Mouse (Mus musculus) midbrain, embryonic 16.5 days (tissue): ENCODE data around the gene Naa40. TPM values are rescaled to one million over a fixed set of nuclear protein-coding genes. Genes with fewer than 3 reads are reported as not detected.

Experiments used
- ATAC-seq: fragments of 200-750 bp; cut with Nextera tagmentation; 2 replicates; pipeline ENCODE4 v1.8.0; 2017; ENCODE audit warnings: moderate TSS enrichment
- H3K27ac ChIP-seq: fragments of 300-500 bp; sonication (generic); 2 replicates; pipeline ENCODE4 v1.5.1; 2014; ENCODE audit warnings: mild to moderate bottlenecking, low read length, mixed read lengths
- H3K27me3 ChIP-seq: fragments of 300-500 bp; sonication (generic); 2 replicates; pipeline ENCODE4 v1.6.1; 2014; ENCODE audit warnings: low read depth, low read length, mixed read lengths; ENCODE audit not compliant: control insufficient read depth, insufficient read depth
- H3K36me3 ChIP-seq: fragments of 300-500 bp; sonication (generic); 2 replicates; pipeline ENCODE4 v1.6.1; 2014; ENCODE audit warnings: mild to moderate bottlenecking, low read length, moderate library complexity, mixed read lengths; ENCODE audit not compliant: control insufficient read depth, insufficient read depth
- H3K4me1 ChIP-seq: fragments of 300-500 bp; sonication (generic); 2 replicates; pipeline ENCODE4 v1.6.1; 2014; ENCODE audit warnings: mild to moderate bottlenecking, low read length, mixed read lengths; ENCODE audit not compliant: control insufficient read depth, insufficient read depth
- H3K4me2 ChIP-seq: fragments of 300-500 bp; sonication (generic); 2 replicates; pipeline ENCODE4 v1.6.1; 2014; ENCODE audit warnings: mild to moderate bottlenecking, low read length, mixed read lengths
- H3K4me3 ChIP-seq: fragments of 300-500 bp; sonication (generic); 2 replicates; pipeline ENCODE4 v1.5.1; 2014; ENCODE audit warnings: low read depth, mild to moderate bottlenecking, low read length, moderate library complexity, mixed read lengths
- H3K9ac ChIP-seq: fragments of 300-500 bp; sonication (generic); 2 replicates; pipeline ENCODE4 v1.6.1; 2014; ENCODE audit warnings: low read depth, low read length, mixed read lengths
- H3K9me3 ChIP-seq: fragments of 300-500 bp; sonication (generic); replicated peaks from 2 replicates; pipeline ENCODE4 v1.6.1; 2014; ENCODE audit warnings: mild to moderate bottlenecking, low read length, mixed read lengths; ENCODE audit not compliant: control insufficient read depth, poor library complexity, severe bottlenecking
- WGBS: fragments of 180-500 bp; shearing (Covaris S2); extraction: QIAGEN DNeasy Blood & Tissue Kit; methylation state at CpG from one replicate; pipeline ENCODE4 v1.1.7; 2014; 5-methylcytosine and 5-hydroxymethylcytosine counted together
- polyA plus RNA-seq: library from polyadenylated mRNA; unstranded; fragments of >200 nt; fragmentation: Nextera tagmentation; extraction: Ambion mirVana; gene quantifications from 2 replicates; pipeline ENCODE4 v1.2.1, GENCODE M21; 2015

The Naa40 gene
- polyA plus RNA-seq, 1 experiment from 2014 or later, result 69.6 TPM

GRCm38 (mm10) chr19:7205753-7206736 lies 34.9 kb downstream of the Naa40 start, which contains the start of gene Otub1:
TSS of gene Otub1 (minus strand) at chr19:7206316.
- peaks cover 19% of the 10 kb centered on the region for H3K4me1 ChIP-seq
- peak within 1 kb of the TSS; percentile 71 for H3K9ac ChIP-seq
- peak within 1 kb of the TSS; percentile 92 for H3K4me2 ChIP-seq
- no peaks in the 10 kb centered on the region for H3K27me3 ChIP-seq
- H3K27ac ChIP-seq, result peak within 1 kb of the TSS; percentile 89
- H3K4me3 ChIP-seq, result peak within 1 kb of the TSS; percentile 87
- no peaks in the 10 kb centered on the region for H3K9me3 ChIP-seq
- ATAC-seq, result peak; percentile 96
- H3K36me3 ChIP-seq, result peaks cover 18% of the 10 kb centered on the region
- WGBS, result under 1% methylated on average over 75 of the region's 79 CpGs

DNA sequence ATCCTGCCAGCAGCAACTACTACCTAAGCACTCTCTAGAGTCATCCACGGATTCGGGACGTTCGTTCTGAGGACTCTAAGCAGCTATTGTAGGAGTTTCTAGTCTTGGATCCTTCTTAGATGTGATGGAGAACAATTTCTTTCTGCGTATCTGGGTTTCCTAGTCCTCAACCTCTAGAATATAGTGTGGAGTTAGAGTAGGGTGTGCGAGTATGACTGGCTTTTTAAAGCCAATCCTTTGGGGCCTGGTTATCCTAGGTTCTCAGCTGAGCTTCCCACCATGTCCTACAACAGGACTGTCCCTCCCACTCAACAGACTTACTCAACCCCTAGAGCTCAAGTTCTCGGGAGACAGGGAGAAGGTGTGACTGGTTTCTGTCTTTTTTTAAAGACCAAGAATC lies 35.7 kb downstream of the Naa40 start:
- no peak for ATAC-seq
- peak overlapping the region; percentile 87 for H3K4me3 ChIP-seq
- peaks cover 19% of the 10 kb centered on the region for H3K4me1 ChIP-seq
- H3K27ac ChIP-seq, result peak overlapping the region; percentile 89
- H3K27me3 ChIP-seq, result no peaks in the 10 kb centered on the region
- H3K4me2 ChIP-seq, result peak overlapping the region; percentile 92
- H3K36me3 ChIP-seq, result peaks cover 18% of the 10 kb centered on the region
- whole genome bisulfite sequencing, result 30% methylated on average over 7 of the region's 7 CpGs
- peak overlapping the region; percentile 71 for H3K9ac ChIP-seq
- no peaks in the 10 kb centered on the region for H3K9me3 ChIP-seq

DNA sequence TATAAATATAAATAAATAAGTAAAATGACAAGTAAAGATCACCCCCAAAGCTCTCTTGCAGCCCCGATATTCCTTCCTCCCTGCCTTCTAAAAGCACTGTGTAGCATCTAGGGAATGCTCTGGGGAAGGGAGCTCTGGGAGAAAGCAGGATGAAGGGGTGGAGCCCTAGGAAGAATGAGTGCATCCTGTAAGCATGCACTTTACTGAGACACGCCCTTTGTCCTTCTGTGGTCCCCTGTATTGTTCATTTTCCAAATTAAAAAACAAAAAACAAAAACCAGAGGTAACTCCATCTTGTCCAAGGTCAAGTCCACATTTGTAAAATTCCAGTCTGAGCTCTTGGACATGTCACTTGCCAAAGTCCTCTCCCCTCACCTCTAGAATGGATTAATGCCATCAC lies 36.1 kb downstream of the Naa40 start:
- Histone ChIP-seq H3K4me3 (peak overlapping the region; percentile 87), H3K27me3 (no peaks in the 10 kb centered on the region), H3K9ac (peak overlapping the region; percentile 71), H3K27ac (peak overlapping the region; percentile 89; the same call in 1 of the 2 replicates), H3K4me1 (peaks cover 19% of the 10 kb centered on the region), H3K9me3 (no peaks in the 10 kb centered on the region), H3K4me2 (peak overlapping the region; percentile 92), H3K36me3 (peaks cover 20% of the 10 kb centered on the region)
- 66% methylated on average over 2 of the region's 2 CpGs for WGBS
- no peak for ATAC-seq

DNA sequence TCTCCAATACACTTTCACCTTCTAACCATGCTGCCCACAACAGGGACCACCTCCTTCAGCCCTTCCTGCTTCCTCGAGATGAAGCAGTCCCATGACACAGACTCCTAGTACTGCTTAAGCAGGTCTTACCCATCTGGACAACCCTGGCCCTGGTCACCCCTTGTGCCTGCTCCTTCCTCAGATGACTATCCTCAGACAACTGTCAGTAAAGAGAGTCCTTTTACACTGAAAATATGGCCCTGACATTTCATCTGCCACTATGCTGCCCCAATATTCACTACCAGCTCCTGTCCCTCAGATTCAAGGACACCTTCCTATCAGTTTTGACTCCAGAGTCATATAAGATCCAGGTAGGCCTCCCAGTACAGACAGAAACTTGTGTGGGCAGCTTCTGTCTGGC lies 40.6 kb downstream of the Naa40 start:
- Histone ChIP-seq H3K4me3 (no peak overlapping the region), H3K9me3 (no peaks in the 10 kb centered on the region), H3K4me2 (no peak overlapping the region), H3K27ac (no peak overlapping the region), H3K9ac (no peak overlapping the region), H3K27me3 (peaks cover 6% of the 10 kb centered on the region), H3K36me3 (peaks cover 37% of the 10 kb centered on the region), H3K4me1 (peaks cover 13% of the 10 kb centered on the region)
- ATAC-seq, result no peak
- WGBS, result 60% methylated on average over 1 of the region's 1 CpGs

DNA sequence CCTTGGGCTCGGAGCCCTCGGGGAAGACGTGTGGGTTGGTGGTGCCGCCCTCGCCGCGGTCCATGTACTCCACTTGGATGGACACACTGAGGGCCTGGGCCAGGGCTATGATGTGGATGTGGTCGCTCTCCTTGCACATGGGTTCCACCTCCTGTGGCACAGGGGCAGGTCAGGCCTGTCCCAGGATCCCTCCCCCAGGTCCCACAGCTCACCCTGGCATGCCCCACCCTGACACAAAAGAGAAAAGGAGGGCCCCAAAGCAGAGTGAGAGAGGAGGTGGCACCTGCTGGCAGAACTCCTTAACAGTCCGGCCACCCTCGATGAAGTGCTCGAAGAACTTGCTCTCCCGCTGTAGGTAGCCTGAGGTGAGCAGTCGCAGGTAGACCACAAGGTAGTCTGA lies 41.9 kb downstream of the Naa40 start:
- no peak for ATAC-seq
- Histone ChIP-seq H3K27ac (no peak overlapping the region), H3K36me3 (peaks cover 37% of the 10 kb centered on the region), H3K4me1 (no peaks in the 10 kb centered on the region; the same call in 1 of the 2 replicates), H3K4me3 (no peak overlapping the region), H3K27me3 (peaks cover 6% of the 10 kb centered on the region), H3K4me2 (no peak overlapping the region), H3K9me3 (no peaks in the 10 kb centered on the region), H3K9ac (no peak overlapping the region)
- 94% methylated on average over 13 of the region's 13 CpGs for WGBS

DNA sequence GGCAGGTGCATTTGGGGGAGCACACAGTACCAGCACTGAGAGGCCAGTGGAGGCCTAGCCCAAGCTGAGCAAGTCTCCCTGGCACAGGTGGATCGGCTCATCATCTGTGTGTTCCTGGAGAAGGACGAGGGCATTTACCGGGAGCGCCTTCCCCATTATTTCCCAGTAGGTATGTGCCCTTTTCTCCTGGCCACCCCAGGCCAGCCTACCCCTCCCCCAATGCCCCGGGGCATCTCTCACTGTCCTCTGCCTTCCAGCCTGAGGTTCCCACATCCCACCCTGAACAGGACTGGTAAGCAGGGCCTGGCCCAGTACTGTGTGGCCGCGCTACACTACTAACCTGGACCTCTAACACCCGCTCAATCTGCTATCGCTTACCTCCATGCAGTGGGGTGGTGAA lies 43.5 kb downstream of the Naa40 start:
- no peaks in the 10 kb centered on the region for H3K9me3 ChIP-seq
- 87% methylated on average over 9 of the region's 9 CpGs for WGBS
- ATAC-seq, result peak; percentile 25; the same call in 1 of the 2 replicates
- H3K4me2 ChIP-seq, result no peak overlapping the region
- H3K36me3 ChIP-seq, result peaks cover 25% of the 10 kb centered on the region
- H3K27ac ChIP-seq, result no peak overlapping the region
- H3K4me3 ChIP-seq, result no peak overlapping the region
- H3K27me3 ChIP-seq, result peaks cover 6% of the 10 kb centered on the region
- H3K9ac ChIP-seq, result no peak overlapping the region
- H3K4me1 ChIP-seq, result no peaks in the 10 kb centered on the region; the same call in 1 of the 2 replicates

GRCm38 (mm10) chr19:7196741-7197270 lies 44.2 kb downstream of the Naa40 start:
- Histone ChIP-seq H3K36me3 (peaks cover 22% of the 10 kb centered on the region), H3K27me3 (peaks cover 6% of the 10 kb centered on the region), H3K4me2 (no peak overlapping the region), H3K9ac (no peak overlapping the region; the same call in 1 of the 2 replicates), H3K9me3 (no peaks in the 10 kb centered on the region), H3K27ac (no peak overlapping the region), H3K4me3 (no peak overlapping the region), H3K4me1 (no peaks in the 10 kb centered on the region; the same call in 1 of the 2 replicates)
- WGBS, result 15% methylated on average over 17 of the region's 17 CpGs
- peak; percentile 23; the same call in 1 of the 2 replicates for ATAC-seq

DNA sequence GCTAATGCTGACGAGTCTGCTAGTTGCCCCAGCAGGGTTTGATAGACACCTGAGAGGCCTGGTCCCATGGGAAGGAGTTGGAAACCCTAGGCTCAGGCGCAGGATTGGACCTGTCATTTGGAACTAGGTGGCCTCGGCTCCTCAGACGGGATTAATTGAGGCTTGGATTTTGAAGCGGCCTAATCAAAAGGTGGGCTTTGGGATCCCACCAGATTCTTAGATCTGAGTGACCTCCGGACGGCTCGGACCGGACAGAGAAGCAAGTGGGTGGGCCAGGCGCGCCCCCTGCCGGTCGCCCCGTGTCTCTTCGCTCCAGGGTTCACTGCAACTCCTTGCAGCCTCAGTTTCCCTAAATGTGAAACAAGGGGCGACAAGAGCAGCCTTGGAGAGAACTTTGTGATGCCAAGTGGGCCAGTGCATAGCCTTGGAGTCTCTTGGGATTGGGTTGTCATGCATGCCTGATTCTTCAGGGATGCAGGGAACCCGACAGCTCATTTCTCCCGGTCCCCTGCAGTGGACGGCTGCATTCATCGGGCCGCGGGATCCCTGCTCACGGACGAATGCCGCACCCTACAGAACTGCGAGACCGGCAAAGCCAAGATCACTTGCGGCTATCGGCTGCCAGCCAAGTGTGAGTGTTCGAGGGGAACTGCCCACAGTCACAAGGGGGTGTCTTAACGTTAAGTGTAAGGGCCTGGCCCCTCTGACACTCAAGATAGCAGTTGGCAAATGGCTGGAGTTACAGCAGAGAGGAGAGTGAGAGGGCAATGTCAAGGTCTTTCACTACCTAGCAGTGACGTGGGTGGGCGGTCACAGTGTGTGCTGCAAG lies 44.9 kb downstream of the Naa40 start:
- H3K9me3 ChIP-seq, result no peaks in the 10 kb centered on the region
- no peak overlapping the region for H3K4me2 ChIP-seq
- H3K4me3 ChIP-seq, result no peak overlapping the region
- ATAC-seq, result 0 out of 2 replicates have a peak, but pooled peaks have one; percentile 3
- peaks cover 19% of the 10 kb centered on the region for H3K36me3 ChIP-seq
- H3K4me1 ChIP-seq, result no peaks in the 10 kb centered on the region; the same call in 1 of the 2 replicates
- H3K9ac ChIP-seq, result no peak overlapping the region
- WGBS, result 13% methylated on average over 33 of the region's 33 CpGs
- peaks cover 6% of the 10 kb centered on the region for H3K27me3 ChIP-seq
- H3K27ac ChIP-seq, result no peak overlapping the region
